Mouse (Mus musculus): ENCODE data around the gene Dicer1.

- no peak for TF ChIP-seq POLR2A (IDR thresholded peaks at IDR 0.05; ENCODE audit: low read depth, low read length)
- TF ChIP-seq CTCF (IDR thresholded peaks at IDR 0.05; ENCODE audit: extremely low read depth, insufficient read length, insufficient replicate concordance, low read depth, low read length) = no peak
Measured at GRCm38 (mm10) chr12:104700266-104700665, 51.5 kb downstream of the Dicer1 start.
